Mouse (Mus musculus) CH12.LX (cell line): ENCODE results near the gene Fam50a. TPM values are rescaled to one million over a fixed set of nuclear protein-coding genes. Genes with fewer than 3 reads are reported as not detected.

Source experiments
- DNase-seq: peaks from one replicate; pipeline ENCODE4 v3.0.0-alpha.2; 2013; ENCODE audit errors: extremely low read depth
- H3K27ac ChIP-seq: 2 replicates; pipeline ENCODE4 v1.5.1; 2012; ENCODE audit warnings: low read depth, mild to moderate bottlenecking, control low read depth, moderate library complexity; ENCODE audit not compliant: insufficient read depth
- H3K27me3 ChIP-seq: replicated peaks from 2 replicates; pipeline ENCODE3; 2012; ENCODE audit warnings: inconsistent platforms
- H3K36me3 ChIP-seq, 2 experiments: replicated peaks in 1 of 2; 2 replicates each; pipeline versions ENCODE3 to v1.6.1; 2012; ENCODE audit warnings: inconsistent platforms in 1 of 2, low read length in 1 of 2, mild to moderate bottlenecking in 1 of 2, mixed read lengths in 1 of 2, moderate library complexity in 1 of 2; ENCODE audit not compliant: control insufficient read depth in 1 of 2, insufficient read depth in 1 of 2
- H3K4me1 ChIP-seq, 2 experiments: 2 replicates each; pipeline ENCODE4 v1.6.1; 2012; ENCODE audit warnings: inconsistent platforms in 1 of 2, moderate library complexity in 1 of 2; ENCODE audit not compliant: insufficient read depth in 2 of 2, control insufficient read depth in 1 of 2
- H3K4me2 ChIP-seq: 2 replicates; pipeline ENCODE4 v1.6.1; 2012; ENCODE audit warnings: low read depth, mild to moderate bottlenecking, control low read depth; ENCODE audit not compliant: poor library complexity, insufficient read depth, severe bottlenecking
- H3K4me3 ChIP-seq, 3 experiments: fragments of 150-350 bp in 1 of 3; sonication (generic) in 1 of 3; replicated peaks in 1 of 3; 2 replicates each; pipeline versions ENCODE3 to v1.5.1; 2011 to 2012; ENCODE audit warnings: low read depth in 2 of 3, low read length in 2 of 3, mild to moderate bottlenecking in 2 of 3, moderate library complexity in 2 of 3, control low read depth in 1 of 3, improper control_type of control experiment in 1 of 3, inconsistent platforms in 1 of 3, mixed read lengths in 1 of 3; ENCODE audit not compliant: poor library complexity in 1 of 3
- H3K79me2 ChIP-seq: replicated peaks from 2 replicates; pipeline ENCODE4 v1.6.1; 2012; ENCODE audit warnings: mild to moderate bottlenecking, moderate library complexity; ENCODE audit not compliant: control insufficient read depth, poor library complexity, insufficient read depth, severe bottlenecking; ENCODE audit errors: extremely low read depth
- H3K9ac ChIP-seq: 2 replicates; pipeline ENCODE4 v1.6.1; 2012; ENCODE audit warnings: low read depth, mild to moderate bottlenecking, control low read depth, moderate library complexity; ENCODE audit not compliant: insufficient read depth
- H3K9me3 ChIP-seq: replicated peaks from 2 replicates; pipeline ENCODE3; 2012; ENCODE audit warnings: low read length, inconsistent platforms, mixed read lengths
- BHLHE40 ChIP-seq: IDR thresholded peaks from 2 replicates; pipeline ENCODE4 v1.6.1; 2011; ENCODE audit warnings: mild to moderate bottlenecking, low read depth, low read length, improper control_type of control experiment
- CTCF ChIP-seq, 2 experiments: IDR thresholded peaks in 1 of 2; conservative IDR thresholded peaks in 1 of 2; 2 replicates each; pipeline ENCODE4 v1.5.1; 2011 to 2012; ENCODE audit warnings: low read depth in 2 of 2, low read length in 2 of 2, improper control_type of control experiment in 1 of 2, inconsistent platforms in 1 of 2, mild to moderate bottlenecking in 1 of 2, moderate library complexity in 1 of 2
- E2F4 ChIP-seq: IDR thresholded peaks from 2 replicates; pipeline ENCODE4 v1.6.1; 2011; ENCODE audit warnings: low read depth, low read length, improper control_type of control experiment; ENCODE audit not compliant: insufficient replicate concordance
- MAFK ChIP-seq: IDR thresholded peaks from 2 replicates; pipeline ENCODE4 v1.6.1; 2011; ENCODE audit warnings: low read length, improper control_type of control experiment; ENCODE audit not compliant: insufficient replicate concordance
- MAX ChIP-seq: IDR thresholded peaks from 2 replicates; pipeline ENCODE4 v1.6.1; 2011; ENCODE audit warnings: low read length, improper control_type of control experiment
- MAZ ChIP-seq: IDR thresholded peaks from 2 replicates; pipeline ENCODE4 v1.6.1; 2012; ENCODE audit warnings: low read depth, mild to moderate bottlenecking, inconsistent platforms, low read length, improper control_type of control experiment, moderate library complexity
- MEF2A ChIP-seq: IDR thresholded peaks from 2 replicates; pipeline ENCODE4 v1.6.1; 2014; ENCODE audit warnings: low read depth, mild to moderate bottlenecking, inconsistent platforms, low read length, improper control_type of control experiment, borderline replicate concordance
- MXI1 ChIP-seq: IDR thresholded peaks from 2 replicates; pipeline ENCODE4 v1.6.1; 2011; ENCODE audit warnings: mild to moderate bottlenecking, low read depth, low read length, improper control_type of control experiment
- POLR2A ChIP-seq: IDR thresholded peaks from 2 replicates; pipeline ENCODE4 v1.6.1; 2011; ENCODE audit warnings: low read depth, mild to moderate bottlenecking, improper control_type of control experiment, low read length
- SMC3 ChIP-seq: IDR thresholded peaks from 2 replicates; pipeline ENCODE4 v1.6.1; 2011; ENCODE audit warnings: low read depth, low read length, improper control_type of control experiment
- TCF12 ChIP-seq: IDR thresholded peaks from 2 replicates; pipeline ENCODE4 v1.6.1; 2014; ENCODE audit warnings: low read depth, mild to moderate bottlenecking, inconsistent platforms, low read length, improper control_type of control experiment
- ZMIZ1 ChIP-seq: IDR thresholded peaks from 2 replicates; pipeline ENCODE4 v1.6.1; 2012; ENCODE audit warnings: low read depth, mild to moderate bottlenecking, inconsistent platforms, low read length, improper control_type of control experiment
- dilution Hi-C: fragments of 300-500 bp; cut with MboI; formaldehyde crosslinking; loops from 2 replicates; pipeline ENCODE4 v1.14.3; 2020; ENCODE audit warnings: low sequenced_read_pairs; ENCODE audit not compliant: extremely low pct_unique_long_range_greater_than_20kb, extremely low pct_ligation_motif_present
- in situ Hi-C: fragments of 300-500 bp; cut with MboI; formaldehyde crosslinking; loops from 3 replicates; pipeline ENCODE4 v1.14.3; 2019; ENCODE audit warnings: low sequenced_read_pairs, low pct_ligation_motif_present, low pct_unique_long_range_greater_than_20kb, mixed read lengths
- polyA plus RNA-seq: library from polyadenylated mRNA; unstranded; fragments of >175 nt; gene quantifications from 2 replicates; pipeline ENCODE4 v1.2.1, GENCODE M21; 2012; ENCODE audit warnings: low read depth; ENCODE audit not compliant: insufficient read length
- total RNA-seq, 2 experiments: library from RNA; depleted of rRNA; stranded (reverse); fragments of 300-350 nt in 1 of 2; fragments of >200 nt in 1 of 2; gene quantifications; 2 replicates each; pipeline ENCODE4 v1.2.3; 2012 to 2014

Gene Fam50a
- total and polyA plus RNA-seq, 3 experiments: 8.3 to 47.0 (median 30.4) TPM

GRCm38 (mm10) chrX:74329215-74329671 is 16.4 kb downstream of the Fam50a start:
- no peak for DNase-seq
- Histone ChIP-seq H3K4me1 (peaks cover 9 to 26% of the 10 kb centered on the region in 2 experiments; a peak in 2 of 4 replicates), H3K27me3 (no peaks in the 10 kb centered on the region), H3K4me2 (peak overlapping the region; percentile 73), H3K9ac (peak overlapping the region; percentile 64), H3K4me3 (peak overlapping the region; percentile 37 to 53 (median 39)), H3K9me3 (no peaks in the 10 kb centered on the region), H3K27ac (no peak overlapping the region), H3K36me3 (peaks cover 0 to 20% of the 10 kb centered on the region in 2 experiments), H3K79me2 (no peaks in the 10 kb centered on the region; the same call in 1 of the 2 replicates)
- TF ChIP-seq CTCF (conservative IDR thresholded peaks at IDR 0.05 in 1 of 2, IDR thresholded peaks at IDR 0.05 in 1 of 2; ENCODE audit: low read depth in 2 of 2, low read length in 2 of 2): no peak
- no peak for TF ChIP-seq ZMIZ1
- TF ChIP-seq MAX: no peak
- no peak for TF ChIP-seq BHLHE40
- no peak for TF ChIP-seq MEF2A
- TF ChIP-seq MXI1: no peak
- no peak for TF ChIP-seq MAZ
- dilution Hi-C loops: no loop called here
- in situ Hi-C loops: no loop called here

DNA sequence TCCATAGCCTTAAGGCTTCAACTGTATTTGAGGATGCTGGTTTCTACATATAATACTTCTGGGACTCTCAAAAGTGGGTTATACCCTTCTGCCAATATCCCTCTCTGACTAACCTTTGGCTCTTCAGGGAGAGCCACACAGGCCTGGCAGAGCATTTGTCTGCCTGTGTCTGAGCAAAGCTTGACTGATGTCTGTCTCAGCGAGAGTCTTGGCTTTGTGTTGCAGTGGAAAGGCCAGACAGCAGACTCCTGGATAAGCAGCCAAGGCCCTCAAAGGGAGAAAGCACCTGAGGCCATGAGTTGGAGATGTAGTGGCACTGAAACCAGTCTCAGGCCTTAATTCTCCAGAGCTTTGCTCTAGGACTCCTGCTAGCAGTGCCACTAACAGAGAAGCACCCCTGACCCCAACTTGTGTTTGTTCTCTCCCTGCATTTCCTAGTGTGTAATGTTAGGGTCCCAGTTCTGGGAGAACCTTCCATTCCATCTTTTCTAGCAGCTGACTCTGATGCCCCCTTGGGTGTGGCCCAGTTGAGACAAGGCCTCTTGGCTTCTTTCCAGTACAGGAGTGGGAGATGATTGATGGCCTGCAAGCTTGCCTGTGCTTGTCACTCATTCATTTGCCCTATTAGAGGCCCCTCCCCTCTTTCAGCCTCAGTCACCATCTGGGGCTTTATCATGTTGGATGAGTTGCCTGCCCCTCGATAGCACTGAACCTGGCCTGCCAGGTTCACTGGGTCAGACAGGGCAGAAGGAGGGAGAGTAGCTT is 17.5 kb downstream of the Fam50a start:
- H3K9ac ChIP-seq: no peak overlapping the region
- no peak overlapping the region for H3K27ac ChIP-seq
- dilution Hi-C loops: no loop called here
- no peaks in the 10 kb centered on the region for H3K27me3 ChIP-seq
- no peak for DNase-seq
- in situ Hi-C loops: no loop called here
- no peak overlapping the region for H3K4me3 ChIP-seq
- H3K4me1 ChIP-seq: peaks cover 9 to 26% of the 10 kb centered on the region in 2 experiments; a peak in 2 of 4 replicates
- TF ChIP-seq E2F4 (no peak), TCF12 (no peak), MAZ (no peak), SMC3 (no peak), MAFK (no peak), POLR2A (no peak)
- no peaks in the 10 kb centered on the region for H3K9me3 ChIP-seq
- H3K4me2 ChIP-seq: no peak overlapping the region
- H3K36me3 ChIP-seq: peaks cover 0 to 28% of the 10 kb centered on the region in 2 experiments
- H3K79me2 ChIP-seq: no peaks in the 10 kb centered on the region; the same call in 1 of the 2 replicates
